Mouse (Mus musculus) embryo, embryonic 9.5 days (tissue): ENCODE results near the gene Tsnax.

Experiments
- DNase-seq: peaks from one replicate; pipeline ENCODE4 v3.0.0-alpha.2; 2017; ENCODE audit errors: extremely low spot score

The Tsnax gene

DNA sequence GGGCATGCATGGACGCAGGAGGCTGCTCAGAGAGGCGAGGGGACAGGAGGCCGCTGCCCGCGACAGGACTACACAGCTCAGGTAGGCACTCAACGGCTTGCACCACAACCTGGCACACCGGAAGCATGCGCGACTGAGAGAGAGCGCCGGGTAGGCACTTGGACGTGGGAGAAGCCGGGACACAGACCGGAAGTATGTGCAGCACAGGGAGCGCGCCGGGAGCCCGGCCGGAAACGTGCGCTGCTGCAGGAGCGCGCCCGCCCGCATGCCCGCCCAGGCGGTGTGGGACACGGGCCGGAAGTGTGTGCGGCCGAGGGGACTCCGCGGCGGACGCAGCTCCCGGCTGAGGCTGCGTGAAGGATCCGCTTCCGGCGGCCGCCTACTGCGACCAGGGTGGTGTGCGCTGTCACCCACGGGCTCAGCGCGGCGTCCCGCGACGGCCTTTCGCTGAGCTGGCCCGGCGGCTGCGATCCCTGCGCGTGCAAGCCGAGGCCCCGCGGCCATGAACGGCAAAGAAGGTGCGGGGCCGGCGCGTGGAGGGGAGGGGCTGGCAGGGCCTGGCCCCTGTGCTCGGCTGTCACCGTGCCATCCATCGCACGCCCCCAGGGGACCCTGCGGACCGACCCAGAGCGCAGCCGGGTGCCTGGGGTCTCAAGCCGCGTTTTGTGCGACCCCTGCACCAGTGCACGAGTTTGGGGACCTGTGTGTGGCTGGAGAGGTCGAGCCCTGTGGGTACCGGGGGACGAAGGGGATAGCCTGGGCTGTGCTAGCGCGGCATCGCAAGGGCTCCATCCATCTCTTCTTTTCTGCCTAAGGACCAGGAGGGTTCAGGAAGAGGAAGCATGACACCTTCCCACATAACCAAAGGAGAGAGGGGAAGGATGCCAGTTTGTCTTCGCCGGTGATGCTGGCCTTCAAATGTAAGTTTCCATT lies at the start of gene Tsnax:
Gene Tsnax, plus strand, starts transcription at position 303 of the 933 bp plus-strand sequence.
- peak; percentile 91 for DNase-seq

DNA sequence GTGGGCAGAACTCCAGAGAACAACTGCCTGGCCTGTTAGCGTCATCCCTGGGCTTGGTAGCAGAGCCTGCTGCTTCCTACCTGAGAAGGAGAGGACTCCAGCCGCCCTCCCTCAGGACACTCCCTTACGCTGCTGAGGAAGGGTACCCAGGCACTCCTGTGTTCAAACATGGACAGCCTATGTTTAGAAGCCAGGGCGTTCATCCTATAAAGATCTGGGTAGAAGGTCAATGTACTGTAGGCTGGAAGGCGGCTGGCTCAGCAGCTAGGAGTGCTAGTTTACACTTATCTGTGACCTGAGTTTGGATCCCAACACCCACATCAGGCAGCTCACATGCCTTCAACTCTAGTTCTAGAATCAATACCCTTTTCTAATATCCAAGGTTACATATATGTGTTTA lies 49.6 kb upstream of the Tsnax start:
- DNase-seq, result no peak

DNA sequence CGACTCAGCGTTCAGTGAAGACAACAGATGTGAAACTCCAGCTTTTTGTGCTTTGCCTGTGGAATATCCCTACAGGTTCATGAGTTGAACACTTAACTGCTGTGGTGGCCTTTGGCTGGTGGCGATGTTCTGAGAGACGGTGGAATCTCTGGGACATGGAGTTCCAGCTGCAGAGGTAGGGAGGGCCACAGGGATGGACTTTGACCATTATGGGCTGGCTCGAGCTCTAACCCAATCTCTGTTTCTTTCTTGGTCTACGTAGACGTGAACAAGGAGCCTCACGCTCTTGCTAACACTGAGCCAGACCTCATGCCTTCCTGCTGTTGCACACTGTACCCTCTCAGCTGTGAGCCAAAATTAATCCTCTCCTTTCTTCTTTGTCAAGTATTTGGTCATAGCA lies 47.8 kb upstream of the Tsnax start:
- DNase-seq, result no peak

DNA sequence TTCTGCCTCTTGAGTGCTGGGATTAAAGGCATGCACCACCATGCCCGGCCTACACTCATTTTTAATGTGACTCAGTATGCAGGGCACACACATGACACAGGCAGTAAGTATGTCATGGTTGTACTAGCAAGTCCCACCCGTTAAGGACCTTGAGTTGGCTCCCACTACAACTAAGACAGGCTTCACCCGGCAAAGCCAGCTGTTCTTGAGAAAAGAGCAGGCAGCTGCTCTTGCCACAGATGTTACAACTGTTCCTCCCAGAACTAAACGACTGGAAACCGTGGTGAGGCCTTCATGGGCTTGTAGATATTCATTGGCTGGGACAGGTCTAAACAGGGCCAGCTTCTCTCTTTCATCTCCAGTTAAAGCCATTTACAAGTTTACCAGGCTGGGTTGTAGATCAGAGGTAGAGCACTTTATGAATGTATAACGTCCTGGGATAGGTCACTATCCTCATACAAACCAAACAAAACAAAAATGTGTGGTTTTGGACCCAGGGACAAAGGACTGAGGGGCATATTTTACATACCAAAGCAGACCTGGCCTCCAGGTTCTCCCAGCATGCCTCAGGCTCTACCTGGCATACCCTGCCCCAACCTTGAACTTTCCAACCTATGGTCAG lies 42.4 kb upstream of the Tsnax start:
- DNase-seq, result no peak

DNA sequence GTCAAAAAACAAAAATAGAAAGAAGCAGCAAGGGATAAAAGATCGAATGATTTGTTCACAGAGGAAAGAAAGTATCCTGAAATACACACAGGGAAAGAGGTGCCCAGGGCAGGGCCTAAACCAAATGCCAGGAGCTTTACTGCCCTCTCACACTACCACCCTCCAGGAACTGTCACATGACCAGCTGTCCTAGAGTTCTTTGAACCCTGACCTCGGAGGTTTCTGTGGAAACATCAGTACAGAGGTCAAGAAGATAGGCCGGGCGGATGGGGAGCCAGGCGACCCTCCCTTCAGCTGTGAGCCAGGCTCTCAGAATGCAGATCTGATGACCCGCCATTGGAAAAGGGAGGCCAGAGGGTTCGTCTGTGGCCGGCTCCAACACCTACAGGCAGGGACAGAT lies 39.6 kb upstream of the Tsnax start:
- DNase-seq, result no peak

DNA sequence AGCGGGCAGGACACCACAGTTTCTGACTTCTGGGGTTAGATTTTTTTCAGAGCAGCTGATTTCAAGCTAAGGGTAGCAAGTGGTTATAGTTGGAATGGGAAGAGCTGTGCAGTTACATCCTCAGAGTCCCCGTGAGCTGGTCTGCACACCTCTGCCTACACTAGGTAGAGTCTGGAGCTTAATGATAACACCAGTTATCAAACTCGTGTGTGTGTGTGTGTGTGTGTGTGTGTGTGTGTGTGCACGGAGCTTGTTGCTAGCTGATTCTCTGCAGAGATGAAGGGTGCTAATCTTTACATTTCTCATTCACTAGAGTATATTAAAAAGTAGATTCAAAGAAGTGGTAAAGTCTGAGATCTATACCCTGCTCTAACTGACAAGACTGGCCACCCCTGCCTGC lies 38.5 kb upstream of the Tsnax start:
- DNase-seq, result no peak

DNA sequence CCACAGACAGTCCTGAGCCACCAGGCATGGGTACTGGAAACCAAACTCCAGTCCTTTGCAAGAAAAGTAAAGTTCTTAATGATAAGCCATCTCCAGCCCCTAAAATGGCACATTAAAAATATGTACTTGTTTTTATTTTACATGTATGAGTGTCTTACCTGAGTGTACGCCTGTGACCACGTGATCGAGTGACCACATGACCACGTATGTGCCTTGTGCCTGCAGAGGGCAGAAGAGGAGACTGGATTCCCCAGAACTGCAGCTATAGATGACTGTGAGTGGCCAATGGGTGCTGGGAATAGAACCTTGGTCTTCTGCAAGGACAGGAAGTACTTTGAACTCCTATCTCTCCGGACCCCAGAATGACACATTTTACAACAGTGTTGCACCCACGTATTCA lies 36.6 kb upstream of the Tsnax start:
- DNase-seq, result no peak

DNA sequence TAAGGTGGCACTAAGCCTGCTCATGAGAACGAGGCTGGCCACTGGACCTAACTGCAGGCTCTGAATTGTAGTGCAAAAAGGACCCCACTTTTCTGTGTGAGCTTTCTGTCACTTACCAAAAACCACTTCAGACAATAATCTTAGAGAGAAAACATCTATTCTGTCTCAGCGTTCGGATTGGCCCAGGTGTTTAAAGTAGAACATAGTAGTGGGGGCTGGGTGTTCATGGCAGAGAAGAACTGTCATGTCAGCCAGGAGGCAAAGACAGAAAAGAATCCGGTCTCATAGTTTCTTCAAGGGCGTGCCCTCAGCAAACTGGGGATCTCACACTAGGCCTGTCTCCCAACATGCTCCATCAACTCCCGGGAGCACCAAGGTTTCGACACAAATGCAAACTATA lies 34.8 kb upstream of the Tsnax start:
- DNase-seq, result no peak

DNA sequence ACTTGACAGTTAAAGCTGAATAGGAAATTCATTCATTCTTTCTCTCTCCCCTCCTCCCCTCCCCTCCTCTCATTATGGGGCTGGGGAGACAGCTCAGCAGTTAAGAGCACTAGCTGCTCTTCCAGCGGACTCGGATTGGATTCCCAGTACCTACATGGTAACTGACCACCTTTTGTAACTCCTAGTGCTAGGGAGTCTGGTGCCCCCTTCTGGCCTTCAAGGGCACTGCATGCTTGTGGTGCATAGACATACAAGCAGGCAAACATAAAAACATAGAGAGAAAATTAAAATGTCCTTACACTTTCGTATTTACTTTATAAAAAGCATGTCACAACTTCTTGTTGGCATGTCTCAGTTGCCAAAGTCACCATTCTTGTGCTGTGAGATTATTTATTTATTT lies 32.8 kb upstream of the Tsnax start:
- DNase-seq, result no peak

DNA sequence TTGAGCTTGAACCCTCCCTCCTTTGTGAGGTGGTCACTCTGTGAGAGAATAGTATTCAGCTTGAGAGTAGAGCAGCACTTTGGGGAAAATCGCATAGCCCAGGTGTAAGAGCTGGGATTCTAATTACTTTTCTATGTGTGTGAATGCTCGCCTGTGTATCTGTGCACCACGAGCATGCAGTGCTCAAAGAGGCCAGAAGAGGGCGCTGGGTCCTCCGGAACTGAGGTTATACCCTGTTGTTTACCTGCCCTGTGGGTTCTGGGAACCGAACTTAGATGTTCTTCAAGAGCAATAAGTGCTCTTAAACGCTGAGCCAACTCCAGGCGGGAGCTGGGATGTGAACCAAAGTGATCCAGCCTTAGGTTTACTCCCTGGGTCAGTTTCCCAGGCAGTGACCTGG lies 32.0 kb upstream of the Tsnax start:
- no peak for DNase-seq

DNA sequence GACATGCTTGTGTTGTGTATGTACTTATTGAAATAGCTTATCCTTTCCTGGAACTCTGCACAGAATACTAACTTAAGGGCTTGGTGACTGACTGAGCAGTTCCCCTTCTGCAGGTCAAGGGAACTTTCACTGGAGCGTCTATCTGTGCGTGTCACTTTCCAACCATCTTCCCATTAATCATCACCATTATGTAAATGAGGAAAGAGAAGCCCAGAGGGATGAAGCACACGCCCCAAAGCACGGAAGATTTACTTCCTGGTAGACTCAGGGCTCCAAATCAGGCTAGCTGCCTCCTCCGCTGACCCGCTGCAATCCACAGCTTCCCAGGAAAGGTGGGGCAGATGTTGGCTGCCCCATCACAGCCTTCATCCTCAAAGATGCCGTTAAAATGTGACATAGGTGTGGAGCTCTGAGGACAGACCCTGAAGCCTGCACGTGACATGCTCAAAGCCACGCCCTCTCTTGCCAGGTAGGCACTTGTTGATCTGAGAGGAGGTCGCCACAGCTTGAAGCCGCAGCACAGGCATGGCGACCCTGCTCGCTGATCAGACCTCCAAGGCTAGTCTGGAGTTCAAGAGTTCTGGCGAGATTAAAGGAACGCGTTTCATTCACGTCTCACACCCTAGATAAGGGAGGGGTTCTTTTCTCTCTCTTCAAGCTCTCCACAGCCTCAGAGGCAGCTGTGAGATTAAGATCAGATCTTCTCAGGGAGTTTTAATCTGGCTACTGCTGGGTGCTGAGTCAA lies 21.7 kb upstream of the Tsnax start:
- DNase-seq, result no peak

DNA sequence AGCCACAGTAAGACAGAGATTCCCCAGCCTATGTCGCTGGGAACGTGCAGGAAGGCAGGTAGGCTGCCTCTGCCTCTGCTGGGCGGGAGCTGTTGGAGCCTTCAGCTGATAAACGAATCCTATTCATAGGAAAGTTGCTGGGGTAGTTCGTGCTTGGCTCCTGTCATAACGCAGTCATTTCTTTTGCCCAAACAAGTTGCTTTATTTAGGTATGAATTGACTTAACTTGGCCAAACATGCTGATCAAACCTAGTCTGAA lies 21.2 kb upstream of the Tsnax start:
- DNase-seq, result no peak

DNA sequence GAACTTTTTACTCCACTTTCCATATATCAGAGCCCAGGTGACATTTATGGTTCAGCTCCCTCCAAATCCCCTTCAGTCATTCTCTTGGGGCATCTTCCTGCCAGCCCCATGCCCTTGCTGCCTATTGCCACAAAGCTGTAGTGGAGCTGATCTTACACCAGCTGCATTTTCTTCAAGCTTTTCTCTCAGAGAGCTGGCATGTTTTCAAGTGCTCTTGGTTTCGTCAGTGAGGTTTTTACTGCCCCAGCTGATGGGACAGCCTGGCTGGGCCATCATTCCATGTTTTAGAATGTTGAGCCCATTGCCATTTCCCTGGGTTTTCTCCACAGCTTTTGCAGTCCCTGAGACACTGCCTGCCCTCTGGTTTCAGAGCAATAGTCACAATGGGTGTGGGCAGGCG lies 17.0 kb upstream of the Tsnax start:
- DNase-seq, result no peak

DNA sequence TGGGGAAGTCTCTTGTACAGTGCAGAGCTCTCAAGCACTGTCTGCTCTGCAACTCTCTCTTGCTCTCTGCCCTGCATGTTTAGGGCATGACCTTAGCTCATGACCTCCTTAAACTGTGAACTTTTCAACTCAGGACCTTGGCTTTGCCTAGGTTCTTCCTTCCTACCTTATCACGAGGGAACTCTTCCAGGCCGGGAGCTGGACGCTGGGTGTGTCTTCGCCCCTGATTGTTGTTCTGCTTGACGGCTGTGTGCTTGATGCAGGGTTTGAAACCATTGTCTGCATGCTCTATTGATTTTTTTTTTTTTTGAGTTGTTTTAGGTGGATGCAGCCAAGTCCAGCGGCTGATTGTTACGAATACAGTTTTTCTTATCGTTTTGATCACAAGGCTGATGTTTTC lies 11.3 kb downstream of the Tsnax start:
- no peak for DNase-seq

DNA sequence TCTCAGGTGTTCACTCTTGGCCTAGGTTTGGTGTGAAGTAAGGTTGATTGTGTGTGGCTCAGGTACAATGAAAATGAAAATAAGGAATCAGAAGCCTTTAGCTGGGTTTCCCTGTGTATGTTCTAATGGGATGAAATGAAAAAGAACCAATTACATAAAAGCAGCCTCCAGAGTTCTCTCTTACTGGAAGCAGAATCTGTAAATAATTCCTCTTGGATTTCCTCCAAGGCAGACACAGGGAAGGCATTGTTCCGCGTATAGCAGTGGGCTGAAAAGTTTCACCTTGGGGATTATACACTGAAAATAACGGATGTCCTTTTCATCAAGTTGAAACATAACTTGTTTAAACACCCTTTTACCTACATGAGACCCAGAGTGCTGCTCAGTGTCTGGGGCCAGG lies 14.4 kb downstream of the Tsnax start:
- DNase-seq, result no peak

DNA sequence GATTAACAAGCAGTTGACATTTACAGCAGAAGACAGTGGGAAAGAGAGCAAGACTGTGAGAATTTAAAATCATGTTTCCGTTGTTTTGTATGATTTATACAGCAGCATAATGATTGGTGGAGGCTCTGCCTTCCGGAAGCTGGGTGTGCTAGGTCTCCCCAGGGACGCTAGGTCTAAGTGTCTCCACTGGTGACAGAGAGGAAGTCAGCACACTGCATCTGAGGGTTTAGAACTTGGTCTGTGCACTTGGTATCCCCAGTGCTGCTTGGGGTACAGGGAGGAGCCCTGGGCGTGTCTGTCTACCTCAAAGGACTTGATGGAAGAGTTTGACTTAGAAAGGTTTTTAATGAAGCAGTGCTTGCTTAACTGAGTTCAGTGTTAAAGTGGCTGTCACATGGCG lies 16.0 kb downstream of the Tsnax start:
- DNase-seq, result no peak

DNA sequence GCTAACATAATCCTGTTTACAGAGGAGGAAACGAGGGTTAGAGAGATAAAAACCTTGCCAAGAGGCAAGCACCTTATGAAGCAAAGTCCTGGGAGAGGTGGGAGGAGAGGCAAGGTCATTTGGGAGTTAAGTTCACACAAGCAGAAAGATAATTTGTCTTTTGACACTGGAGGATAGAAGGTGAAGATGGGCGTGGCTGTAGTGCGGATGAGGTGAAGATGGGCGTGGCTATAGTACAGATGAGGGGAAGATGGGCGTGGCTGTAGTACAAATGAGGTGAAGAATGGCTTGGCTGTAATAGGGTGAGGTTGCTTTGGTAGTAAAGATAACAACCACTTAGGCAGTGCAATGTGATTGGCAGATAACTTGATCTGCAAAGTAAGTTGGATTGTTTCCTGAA lies 18.5 kb downstream of the Tsnax start:
- no peak for DNase-seq

DNA sequence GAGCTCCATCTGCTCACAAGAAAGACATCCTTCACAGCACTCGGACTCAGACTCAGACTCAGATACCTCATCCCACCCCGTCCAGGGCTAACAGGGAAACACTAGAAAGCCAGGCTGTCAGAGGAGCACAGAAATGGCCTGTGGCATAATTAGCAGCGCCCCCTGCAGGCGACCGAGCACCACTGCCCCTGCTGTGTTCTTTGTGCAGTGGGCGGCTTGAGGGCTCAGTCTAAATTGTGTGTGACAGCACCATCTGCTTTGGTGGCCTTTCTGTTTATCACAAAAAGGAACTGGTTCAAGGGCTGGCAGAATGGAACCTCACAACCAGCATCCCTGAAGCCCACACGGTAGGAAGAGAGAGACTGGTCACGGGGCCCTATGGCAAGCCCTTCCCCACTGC lies 21.9 kb downstream of the Tsnax start:
- peak; percentile 65 for DNase-seq

DNA sequence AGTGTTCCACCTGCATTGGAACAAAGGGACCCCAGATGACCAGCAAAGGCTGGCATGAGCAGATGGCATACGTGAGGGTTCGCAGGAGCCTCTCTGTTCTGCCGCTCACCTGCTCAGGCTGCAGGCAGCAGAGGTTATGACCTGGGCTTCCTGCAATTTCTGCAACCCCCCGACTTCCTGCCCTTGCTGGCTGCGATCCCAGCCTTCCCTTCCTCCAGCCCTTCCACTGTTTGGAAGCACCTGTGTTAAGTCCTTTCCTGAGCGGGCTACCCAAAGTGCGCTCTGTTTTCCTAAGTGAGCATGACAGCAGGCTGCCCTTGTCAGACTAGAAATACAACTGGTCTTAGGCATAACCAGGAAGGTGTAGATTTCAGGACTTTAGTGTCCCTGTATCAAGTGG lies 24.3 kb downstream of the Tsnax start:
- no peak for DNase-seq

DNA sequence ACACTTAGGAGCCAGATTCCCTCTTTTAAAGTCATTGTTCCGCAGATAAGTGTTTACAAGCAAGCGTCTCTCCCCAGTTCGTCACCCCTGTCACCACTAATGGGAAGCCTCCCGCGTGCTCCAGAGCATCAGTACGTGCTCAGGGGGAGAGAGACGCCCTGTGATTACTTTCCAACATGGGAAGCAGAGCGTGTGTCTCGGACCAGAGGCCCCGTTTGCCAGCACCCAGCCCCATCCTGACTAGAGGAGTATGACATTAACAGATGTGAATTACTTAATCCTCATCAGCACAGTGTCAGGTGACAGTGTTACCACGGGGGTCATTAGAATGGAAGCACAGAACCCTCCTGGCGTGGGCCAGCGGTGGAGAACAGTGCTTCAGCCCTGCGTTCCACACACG lies 25.9 kb downstream of the Tsnax start:
- DNase-seq, result no peak

DNA sequence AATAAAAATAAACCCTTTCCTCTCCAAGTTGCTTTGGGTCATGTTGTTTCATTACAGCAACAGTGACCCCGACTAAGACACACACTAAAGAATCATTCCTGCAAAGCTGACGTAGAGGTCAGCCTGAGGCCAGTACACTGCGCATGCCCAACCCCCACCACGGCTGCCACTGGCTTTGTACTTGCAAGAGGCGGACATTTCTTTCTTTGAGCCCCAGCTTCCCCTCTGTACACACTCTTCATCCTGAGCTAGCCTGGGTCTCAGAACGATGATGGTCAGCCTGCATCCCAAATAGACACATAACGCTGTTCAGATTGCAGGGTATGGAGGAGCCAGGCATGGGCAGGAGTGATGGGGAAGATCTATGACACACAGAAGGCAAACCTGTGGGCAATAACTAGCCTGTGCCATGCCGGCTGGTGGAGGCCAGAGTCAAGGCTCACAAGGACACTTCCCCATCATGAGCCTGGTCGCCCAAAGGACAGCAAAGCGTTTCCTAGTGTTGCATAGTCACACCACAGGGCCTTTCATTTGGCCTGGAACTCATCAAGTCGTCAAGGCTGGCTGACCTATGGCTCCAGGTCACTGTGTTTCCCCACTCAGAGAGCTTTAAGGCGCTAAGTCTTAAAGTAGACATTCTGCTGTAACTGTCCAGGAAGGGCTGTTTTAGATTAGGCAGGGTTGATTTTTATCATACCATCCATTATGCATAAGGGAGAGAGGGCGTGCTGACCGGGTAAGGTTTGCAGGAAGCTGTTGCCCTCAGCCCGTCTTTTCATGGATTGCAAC lies 28.0 kb downstream of the Tsnax start:
- DNase-seq, result peak; percentile 36

DNA sequence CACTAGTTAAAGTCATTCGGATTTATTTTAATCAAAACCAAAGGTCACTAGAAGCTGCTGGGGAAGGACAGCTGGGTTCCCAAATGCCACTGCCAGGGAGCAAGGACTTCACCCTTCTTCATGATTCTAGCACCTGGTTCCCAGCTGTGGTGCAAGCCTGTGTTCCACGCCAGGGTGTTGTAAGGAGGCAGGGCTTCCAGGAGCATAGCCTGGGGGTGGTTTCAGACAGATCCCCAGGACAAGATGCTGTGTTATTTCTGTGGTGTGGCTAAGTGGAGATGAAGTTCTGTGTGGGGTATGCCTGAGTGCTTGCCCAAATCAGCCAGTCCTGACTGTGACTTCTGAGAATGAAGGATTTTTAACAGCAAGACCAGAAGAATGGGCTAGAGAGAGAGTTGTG lies 28.7 kb downstream of the Tsnax start:
- DNase-seq, result no peak
